Mouse (Mus musculus): ENCODE measurements around the gene Thap4. TPM values are rescaled to one million over a fixed set of nuclear protein-coding genes. Genes with fewer than 3 reads are reported as not detected.
A peak's percentile ranks its signal among the peaks of the same experiment; 100 is the strongest.

Thap4 gene
- total and polyA plus RNA-seq, 3 experiments: 35.8 to 52.4 (median 50.2) TPM

GRCm38 (mm10) chr1:93740671-93741070, 14.0 kb downstream of the Thap4 start:
- Histone ChIP-seq H3K9me3 (replicated peaks; ENCODE audit: low read length) (no peaks in the 10 kb centered on the region), H3K4me2 (ENCODE audit: insufficient read depth, low read depth, poor library complexity, severe bottlenecking) (no peak overlapping the region), H3K4me1 (ENCODE audit: control insufficient read depth in 1 of 2, insufficient read depth in 2 of 2) (peaks cover 4 to 17% of the 10 kb centered on the region in 2 experiments; a peak in 3 of 4 replicates), H3K4me3 (replicated peaks in 1 of 3; ENCODE audit: low read depth in 2 of 3, low read length in 2 of 3, poor library complexity in 1 of 3) (no peak overlapping the region), H3K79me2 (replicated peaks; ENCODE audit: control insufficient read depth, extremely low read depth, insufficient read depth, poor library complexity, severe bottlenecking) (peaks cover 10% of the 10 kb centered on the region), H3K27ac (ENCODE audit: insufficient read depth, low read depth) (no peak overlapping the region), H3K36me3 (replicated peaks in 1 of 2; ENCODE audit: control insufficient read depth in 1 of 2, insufficient read depth in 1 of 2, low read length in 1 of 2) (peaks cover 0 to 64% of the 10 kb centered on the region in 2 experiments), H3K9ac (ENCODE audit: insufficient read depth, low read depth) (no peak overlapping the region), H3K27me3 (replicated peaks) (no peaks in the 10 kb centered on the region)
- dilution Hi-C loops (cut with MboI; ENCODE audit: extremely low pct_ligation_motif_present, extremely low pct_unique_long_range_greater_than_20kb, low sequenced_read_pairs): no loop called here
- TF ChIP-seq USF1 (IDR thresholded peaks at IDR 0.05; ENCODE audit: low read depth, low read length): no peak
- TF ChIP-seq MAX (IDR thresholded peaks at IDR 0.05; ENCODE audit: low read length): no peak
- TF ChIP-seq MEF2A (IDR thresholded peaks at IDR 0.05; ENCODE audit: borderline replicate concordance, low read depth, low read length): no peak
- TF ChIP-seq E2F4 (IDR thresholded peaks at IDR 0.05; ENCODE audit: insufficient replicate concordance, low read depth, low read length): no peak
- no peak for TF ChIP-seq RAD21 (IDR thresholded peaks at IDR 0.05; ENCODE audit: low read depth, low read length)
- TF ChIP-seq KAT2A (IDR thresholded peaks at IDR 0.05; ENCODE audit: insufficient replicate concordance, low read length): no peak
- TF ChIP-seq MYC (IDR thresholded peaks at IDR 0.05; ENCODE audit: low read depth, low read length): no peak
- in situ Hi-C loops (cut with MboI; ENCODE audit: low pct_ligation_motif_present, low pct_unique_long_range_greater_than_20kb, low sequenced_read_pairs): no loop called here
- peak; percentile 6 for DNase-seq (ENCODE audit: extremely low read depth)

- dilution Hi-C loops (cut with MboI; ENCODE audit: extremely low pct_ligation_motif_present, extremely low pct_unique_long_range_greater_than_20kb, low sequenced_read_pairs): no loop called here
- no peak for TF ChIP-seq SIN3A (IDR thresholded peaks at IDR 0.05; ENCODE audit: low read length)
- no peak for TF ChIP-seq MXI1 (IDR thresholded peaks at IDR 0.05; ENCODE audit: low read depth, low read length)
- no peak for TF ChIP-seq IRF4 (IDR thresholded peaks at IDR 0.05; ENCODE audit: low read depth, low read length)
- no peak for TF ChIP-seq NELFE (IDR thresholded peaks at IDR 0.05; ENCODE audit: low read depth, low read length)
- no peak for TF ChIP-seq CHD1 (IDR thresholded peaks at IDR 0.05; ENCODE audit: low read depth, low read length)
- TF ChIP-seq MEF2A (IDR thresholded peaks at IDR 0.05; ENCODE audit: borderline replicate concordance, low read depth, low read length): no peak
- no peak for TF ChIP-seq USF2 (conservative IDR thresholded peaks at IDR 0.05; ENCODE audit: low read depth, low read length)
- no peak for TF ChIP-seq ZMIZ1 (IDR thresholded peaks at IDR 0.05; ENCODE audit: low read depth, low read length)
- TF ChIP-seq CTCF (conservative IDR thresholded peaks at IDR 0.05 in 1 of 2, IDR thresholded peaks at IDR 0.05 in 1 of 2; ENCODE audit: low read depth in 2 of 2, low read length in 2 of 2): no peak
- TF ChIP-seq CHD2 (IDR thresholded peaks at IDR 0.05; ENCODE audit: low read length): no peak
- no peak for TF ChIP-seq EP300 (IDR thresholded peaks at IDR 0.05; ENCODE audit: low read length)
- TF ChIP-seq USF1 (IDR thresholded peaks at IDR 0.05; ENCODE audit: low read depth, low read length): no peak
- H3K4me3 ChIP-seq (replicated peaks in 1 of 3; ENCODE audit: low read depth in 2 of 3, low read length in 2 of 3, poor library complexity in 1 of 3): no peak overlapping the region
- H3K36me3 ChIP-seq (replicated peaks in 1 of 2; ENCODE audit: control insufficient read depth in 1 of 2, insufficient read depth in 1 of 2, low read length in 1 of 2): peaks cover 8 to 66% of the 10 kb centered on the region in 2 experiments
- in situ Hi-C loops (cut with MboI; ENCODE audit: low pct_ligation_motif_present, low pct_unique_long_range_greater_than_20kb, low sequenced_read_pairs): no loop called here
- no peak for DNase-seq (ENCODE audit: extremely low read depth)
- peaks cover 4 to 17% of the 10 kb centered on the region in 2 experiments; a peak in 3 of 4 replicates for H3K4me1 ChIP-seq (ENCODE audit: control insufficient read depth in 1 of 2, insufficient read depth in 2 of 2)
- H3K4me2 ChIP-seq (ENCODE audit: insufficient read depth, low read depth, poor library complexity, severe bottlenecking): no peak overlapping the region
- H3K9me3 ChIP-seq (replicated peaks; ENCODE audit: low read length): no peaks in the 10 kb centered on the region
- H3K27ac ChIP-seq (ENCODE audit: insufficient read depth, low read depth): no peak overlapping the region
- no peaks in the 10 kb centered on the region for H3K27me3 ChIP-seq (replicated peaks)
- peaks cover 8% of the 10 kb centered on the region for H3K79me2 ChIP-seq (replicated peaks; ENCODE audit: control insufficient read depth, extremely low read depth, insufficient read depth, poor library complexity, severe bottlenecking)
- no peak overlapping the region for H3K9ac ChIP-seq (ENCODE audit: insufficient read depth, low read depth)
These were observed 17.0 kb downstream of the Thap4 start for GRCm38 (mm10) chr1:93737711-93738110.
